Mouse (Mus musculus): ENCODE results near the gene Rsbn1. TPM values are rescaled to one million over a fixed set of nuclear protein-coding genes. Genes with fewer than 3 reads are reported as not detected.

The Rsbn1 gene
- polyA plus RNA-seq, 1 experiment from 2014 or later = 11.6 TPM

- no peak overlapping the region for H3K27ac ChIP-seq (replicated peaks)
- H3K4me2 ChIP-seq (replicated peaks) = no peak overlapping the region
- no peak for ATAC-seq (ENCODE audit: insufficient number of reproducible peaks, low FRiP score, low TSS enrichment, low read depth)
- H3K4me1 ChIP-seq = no peaks in the 10 kb centered on the region
- H3K27me3 ChIP-seq = no peaks in the 10 kb centered on the region
- H3K36me3 ChIP-seq = peaks cover 9% of the 10 kb centered on the region; the same call in 1 of the 2 replicates
- no peaks in the 10 kb centered on the region for H3K9me3 ChIP-seq (replicated peaks)
- 79% methylated on average over 3 of the region's 3 CpGs for WGBS
- no peak overlapping the region for H3K4me3 ChIP-seq (replicated peaks)
- no peak overlapping the region for H3K9ac ChIP-seq
Measured at GRCm38 (mm10) chr3:103960622-103961021, 46.7 kb downstream of the Rsbn1 start.

- WGBS = 11% methylated on average over 2 of the region's 2 CpGs
Measured at GRCm38 (mm10) chr3:103967231-103967630, 53.3 kb downstream of the Rsbn1 start.

GRCm38 (mm10) chr3:103967861-103968691 lies 54.2 kb downstream of the Rsbn1 start, which contains the start of gene Phtf1:
Phtf1 (plus strand) TSS chr3:103968110.
- peak within 1 kb of the TSS; percentile 95 for H3K27ac ChIP-seq (replicated peaks)
- H3K9ac ChIP-seq = peak within 1 kb of the TSS; percentile 87
- peaks cover 15% of the 10 kb centered on the region for H3K4me1 ChIP-seq
- peak within 1 kb of the TSS; percentile 73 for H3K4me2 ChIP-seq (replicated peaks)
- ATAC-seq (ENCODE audit: insufficient number of reproducible peaks, low FRiP score, low TSS enrichment, low read depth) = peak; percentile 95
- H3K36me3 ChIP-seq = peaks cover 4% of the 10 kb centered on the region
- no peaks in the 10 kb centered on the region for H3K27me3 ChIP-seq
- H3K9me3 ChIP-seq (replicated peaks) = no peaks in the 10 kb centered on the region
- H3K4me3 ChIP-seq (replicated peaks) = peak within 1 kb of the TSS; percentile 92
- WGBS = under 1% methylated on average over 70 of the region's 70 CpGs

More at GRCm38 (mm10) chr3:103967231-103967630, 53.3 kb downstream of the Rsbn1 start:
- no peaks in the 10 kb centered on the region for H3K27me3 ChIP-seq
- H3K9ac ChIP-seq = peak overlapping the region; percentile 87; the same call in 1 of the 2 replicates
- peaks cover 5% of the 10 kb centered on the region for H3K36me3 ChIP-seq
- H3K4me1 ChIP-seq = peaks cover 15% of the 10 kb centered on the region
- no peak for ATAC-seq (ENCODE audit: insufficient number of reproducible peaks, low FRiP score, low TSS enrichment, low read depth)
- peak overlapping the region; percentile 92 for H3K4me3 ChIP-seq (replicated peaks)
- peak overlapping the region; percentile 95 for H3K27ac ChIP-seq (replicated peaks)
- H3K9me3 ChIP-seq (replicated peaks) = no peaks in the 10 kb centered on the region
- peak overlapping the region; percentile 73 for H3K4me2 ChIP-seq (replicated peaks)

GRCm38 (mm10) chr3:103968701-103969100 lies 54.8 kb downstream of the Rsbn1 start:
- WGBS = 0% methylated on average over 16 of the region's 24 CpGs
- Histone ChIP-seq H3K9me3 (replicated peaks) (no peaks in the 10 kb centered on the region), H3K27ac (replicated peaks) (peak overlapping the region; percentile 95)

GRCm38 (mm10) chr3:103971157-103971556 lies 57.2 kb downstream of the Rsbn1 start:
- 90% methylated on average over 2 of the region's 2 CpGs for WGBS

More at GRCm38 (mm10) chr3:103968701-103969100, 54.8 kb downstream of the Rsbn1 start:
- Histone ChIP-seq H3K4me1 (peaks cover 15% of the 10 kb centered on the region), H3K27me3 (no peaks in the 10 kb centered on the region), H3K9ac (peak overlapping the region; percentile 87), H3K4me2 (replicated peaks) (peak overlapping the region; percentile 73), H3K4me3 (replicated peaks) (peak overlapping the region; percentile 92), H3K36me3 (peaks cover 10% of the 10 kb centered on the region)
- ATAC-seq (ENCODE audit: insufficient number of reproducible peaks, low FRiP score, low TSS enrichment, low read depth) = peak; percentile 37

GRCm38 (mm10) chr3:103984556-103984955 lies 70.6 kb downstream of the Rsbn1 start:
- Histone ChIP-seq H3K27ac (replicated peaks) (no peak overlapping the region), H3K36me3 (peaks cover 29% of the 10 kb centered on the region), H3K9me3 (replicated peaks) (no peaks in the 10 kb centered on the region), H3K4me3 (replicated peaks) (no peak overlapping the region), H3K4me1 (no peaks in the 10 kb centered on the region), H3K27me3 (no peaks in the 10 kb centered on the region), H3K9ac (no peak overlapping the region), H3K4me2 (replicated peaks) (no peak overlapping the region)
- 87% methylated on average over 4 of the region's 4 CpGs for WGBS
- ATAC-seq (ENCODE audit: insufficient number of reproducible peaks, low FRiP score, low TSS enrichment, low read depth) = no peak

More at GRCm38 (mm10) chr3:103971157-103971556, 57.2 kb downstream of the Rsbn1 start:
- Histone ChIP-seq H3K4me1 (peaks cover 15% of the 10 kb centered on the region), H3K9me3 (replicated peaks) (no peaks in the 10 kb centered on the region), H3K4me2 (replicated peaks) (no peak overlapping the region), H3K36me3 (peaks cover 10% of the 10 kb centered on the region), H3K9ac (no peak overlapping the region), H3K4me3 (replicated peaks) (no peak overlapping the region), H3K27ac (replicated peaks) (no peak overlapping the region), H3K27me3 (no peaks in the 10 kb centered on the region)
- no peak for ATAC-seq (ENCODE audit: insufficient number of reproducible peaks, low FRiP score, low TSS enrichment, low read depth)

GRCm38 (mm10) chr3:103985194-103985593 lies 71.3 kb downstream of the Rsbn1 start:
- no peak for ATAC-seq (ENCODE audit: insufficient number of reproducible peaks, low FRiP score, low TSS enrichment, low read depth)
- Histone ChIP-seq H3K36me3 (peaks cover 35% of the 10 kb centered on the region), H3K4me3 (replicated peaks) (no peak overlapping the region), H3K9me3 (replicated peaks) (no peaks in the 10 kb centered on the region), H3K4me1 (no peaks in the 10 kb centered on the region), H3K27ac (replicated peaks) (no peak overlapping the region), H3K4me2 (replicated peaks) (no peak overlapping the region), H3K27me3 (no peaks in the 10 kb centered on the region), H3K9ac (no peak overlapping the region)
- WGBS = 90% methylated on average over 2 of the region's 2 CpGs

- Histone ChIP-seq H3K4me3 (replicated peaks) (no peak overlapping the region), H3K4me1 (no peaks in the 10 kb centered on the region), H3K27me3 (no peaks in the 10 kb centered on the region), H3K4me2 (replicated peaks) (no peak overlapping the region), H3K9me3 (replicated peaks) (no peaks in the 10 kb centered on the region), H3K9ac (no peak overlapping the region), H3K36me3 (peaks cover 58% of the 10 kb centered on the region), H3K27ac (replicated peaks) (no peak overlapping the region)
- no peak for ATAC-seq (ENCODE audit: insufficient number of reproducible peaks, low FRiP score, low TSS enrichment, low read depth)
- WGBS = 51% methylated on average over 5 of the region's 5 CpGs
Measured at GRCm38 (mm10) chr3:103987831-103988432, 74.0 kb downstream of the Rsbn1 start.

- H3K27me3 ChIP-seq = no peaks in the 10 kb centered on the region
- no peak overlapping the region for H3K27ac ChIP-seq (replicated peaks)
- no peaks in the 10 kb centered on the region for H3K9me3 ChIP-seq (replicated peaks)
- no peak overlapping the region for H3K4me3 ChIP-seq (replicated peaks)
- no peak overlapping the region for H3K4me2 ChIP-seq (replicated peaks)
- no peak for ATAC-seq (ENCODE audit: insufficient number of reproducible peaks, low FRiP score, low TSS enrichment, low read depth)
- H3K36me3 ChIP-seq = peaks cover 55% of the 10 kb centered on the region
- no peaks in the 10 kb centered on the region for H3K4me1 ChIP-seq
- no peak overlapping the region for H3K9ac ChIP-seq
- 80% methylated on average over 4 of the region's 4 CpGs for WGBS
Measured at GRCm38 (mm10) chr3:103989352-103989751, 75.4 kb downstream of the Rsbn1 start.

GRCm38 (mm10) chr3:103991271-103991670 lies 77.4 kb downstream of the Rsbn1 start:
- H3K27me3 ChIP-seq = no peaks in the 10 kb centered on the region
- H3K4me3 ChIP-seq (replicated peaks) = no peak overlapping the region
- H3K4me1 ChIP-seq = no peaks in the 10 kb centered on the region
- H3K36me3 ChIP-seq = peaks cover 59% of the 10 kb centered on the region
- no peaks in the 10 kb centered on the region for H3K9me3 ChIP-seq (replicated peaks)
- no peak overlapping the region for H3K9ac ChIP-seq
- no peak for ATAC-seq (ENCODE audit: insufficient number of reproducible peaks, low FRiP score, low TSS enrichment, low read depth)
- 91% methylated on average over 3 of the region's 3 CpGs for WGBS
- no peak overlapping the region for H3K27ac ChIP-seq (replicated peaks)
- H3K4me2 ChIP-seq (replicated peaks) = no peak overlapping the region

- Histone ChIP-seq H3K36me3 (peaks cover 65% of the 10 kb centered on the region), H3K9ac (no peak overlapping the region), H3K4me2 (replicated peaks) (no peak overlapping the region), H3K4me3 (replicated peaks) (no peak overlapping the region), H3K4me1 (no peaks in the 10 kb centered on the region), H3K9me3 (replicated peaks) (no peaks in the 10 kb centered on the region), H3K27me3 (no peaks in the 10 kb centered on the region), H3K27ac (replicated peaks) (no peak overlapping the region)
- WGBS = 90% methylated on average over 4 of the region's 4 CpGs
- no peak for ATAC-seq (ENCODE audit: insufficient number of reproducible peaks, low FRiP score, low TSS enrichment, low read depth)
Measured at GRCm38 (mm10) chr3:103998724-103999123, 84.8 kb downstream of the Rsbn1 start.
